Mouse (Mus musculus) liver, embryonic 13.5 days (tissue): ENCODE measurements around the gene Fgg. TPM values are rescaled to one million over a fixed set of nuclear protein-coding genes. Genes with fewer than 3 reads are reported as not detected.
A peak's percentile ranks its signal among the peaks of the same experiment; 100 is the strongest.

Source experiments
- ATAC-seq: fragments of 200-750 bp; cut with Nextera tagmentation; 2 replicates; pipeline ENCODE4 v1.8.0; 2017; ENCODE audit warnings: low read depth, mild to moderate bottlenecking, moderate number of reproducible peaks, moderate library complexity
- DNase-seq: peaks from one replicate; pipeline ENCODE4 v3.0.0; 2022
- H3K27ac ChIP-seq: fragments of 300-500 bp; sonication (generic); 2 replicates; pipeline ENCODE4 v1.5.1; 2015; ENCODE audit warnings: moderate library complexity, mild to moderate bottlenecking, inconsistent platforms
- H3K27me3 ChIP-seq: fragments of 300-500 bp; sonication (generic); 2 replicates; pipeline ENCODE4 v1.6.1; 2015; ENCODE audit warnings: mild to moderate bottlenecking, inconsistent platforms
- H3K36me3 ChIP-seq: fragments of 300-500 bp; sonication (generic); 2 replicates; pipeline ENCODE4 v1.6.1; 2015; ENCODE audit warnings: mild to moderate bottlenecking, inconsistent platforms
- H3K4me1 ChIP-seq: fragments of 300-500 bp; sonication (generic); replicated peaks from 2 replicates; pipeline ENCODE4 v1.6.1; 2015; ENCODE audit warnings: inconsistent platforms
- H3K4me2 ChIP-seq: fragments of 300-500 bp; sonication (generic); 2 replicates; pipeline ENCODE4 v1.6.1; 2015; ENCODE audit warnings: inconsistent platforms, mild to moderate bottlenecking, moderate library complexity
- H3K4me3 ChIP-seq: fragments of 300-500 bp; sonication (generic); replicated peaks from 2 replicates; pipeline ENCODE4 v1.5.1; 2015; ENCODE audit warnings: mild to moderate bottlenecking, inconsistent platforms
- H3K9ac ChIP-seq: fragments of 300-500 bp; sonication (generic); 2 replicates; pipeline ENCODE4 v1.6.1; 2015; ENCODE audit warnings: mild to moderate bottlenecking, inconsistent platforms
- H3K9me3 ChIP-seq: fragments of 300-500 bp; sonication (generic); replicated peaks from 2 replicates; pipeline ENCODE4 v1.6.1; 2016; ENCODE audit warnings: inconsistent platforms
- WGBS: fragments of 180-500 bp; shearing (Covaris S2); methylation state at CpG from one replicate; pipeline ENCODE4 v1.1.7; 2015; ENCODE audit not compliant: insufficient replicate concordance; 5-methylcytosine and 5-hydroxymethylcytosine counted together
- polyA plus RNA-seq: library from polyadenylated mRNA; unstranded; fragments of >200 nt; fragmentation: Nextera tagmentation; extraction: Ambion mirVana; gene quantifications from 2 replicates; pipeline ENCODE4 v1.2.1, GENCODE M21; 2015

Fgg gene
- polyA plus RNA-seq, 1 experiment from 2014 or later: 255 TPM

GRCm38 (mm10) chr3:83050661-83051060 lies 43.1 kb downstream of the Fgg start:
- no peak overlapping the region for H3K9ac ChIP-seq
- no peaks in the 10 kb centered on the region for H3K9me3 ChIP-seq
- no peaks in the 10 kb centered on the region for H3K27me3 ChIP-seq
- H3K4me1 ChIP-seq: peaks cover 14% of the 10 kb centered on the region
- DNase-seq: no peak
- no peak overlapping the region for H3K4me2 ChIP-seq
- WGBS: 66% methylated on average over 5 of the region's 5 CpGs
- no peak overlapping the region for H3K4me3 ChIP-seq
- no peak for ATAC-seq
- H3K27ac ChIP-seq: no peak overlapping the region
- 0 out of 2 replicates have a peak, but pooled peaks cover 2% of the 10 kb centered on the region for H3K36me3 ChIP-seq

- ATAC-seq (no peak), DNase-seq (no peak)
- no peak overlapping the region for H3K4me3 ChIP-seq
- H3K4me1 ChIP-seq: peaks cover 25% of the 10 kb centered on the region
- H3K4me2 ChIP-seq: no peak overlapping the region
- no peak overlapping the region for H3K27ac ChIP-seq
- H3K9me3 ChIP-seq: no peaks in the 10 kb centered on the region
- no peaks in the 10 kb centered on the region for H3K27me3 ChIP-seq
- peaks cover 6% of the 10 kb centered on the region for H3K36me3 ChIP-seq
- 61% methylated on average over 5 of the region's 5 CpGs for WGBS
- no peak overlapping the region for H3K9ac ChIP-seq
Measured at GRCm38 (mm10) chr3:83052102-83052501, 44.6 kb downstream of the Fgg start.

- DNase-seq (no peak), ATAC-seq (no peak)
- Histone ChIP-seq H3K9ac (no peak overlapping the region), H3K4me3 (no peak overlapping the region), H3K4me2 (no peak overlapping the region), H3K36me3 (peaks cover 14% of the 10 kb centered on the region), H3K4me1 (peaks cover 25% of the 10 kb centered on the region), H3K27ac (peak overlapping the region; percentile 69), H3K9me3 (no peaks in the 10 kb centered on the region), H3K27me3 (no peaks in the 10 kb centered on the region)
- 65% methylated on average over 7 of the region's 7 CpGs for WGBS
Measured at GRCm38 (mm10) chr3:83053126-83053525, 45.6 kb downstream of the Fgg start.

GRCm38 (mm10) chr3:83053758-83054157 lies 46.2 kb downstream of the Fgg start:
- ATAC-seq (no peak), DNase-seq (no peak)
- Histone ChIP-seq H3K36me3 (peaks cover 19% of the 10 kb centered on the region), H3K9me3 (no peaks in the 10 kb centered on the region), H3K4me1 (peaks cover 25% of the 10 kb centered on the region), H3K4me2 (peak overlapping the region; percentile 19; the same call in 1 of the 2 replicates), H3K4me3 (no peak overlapping the region), H3K9ac (no peak overlapping the region), H3K27me3 (no peaks in the 10 kb centered on the region), H3K27ac (no peak overlapping the region)
- WGBS: 26% methylated on average over 10 of the region's 10 CpGs

GRCm38 (mm10) chr3:83054759-83055158 lies 47.2 kb downstream of the Fgg start:
- peak overlapping the region; percentile 65 for H3K4me2 ChIP-seq
- ATAC-seq: no peak; the same call in 1 of the 2 replicates
- DNase-seq: no peak
- peak overlapping the region; percentile 56 for H3K4me3 ChIP-seq
- H3K27ac ChIP-seq: no peak overlapping the region
- H3K9ac ChIP-seq: peak overlapping the region; percentile 52
- no peaks in the 10 kb centered on the region for H3K27me3 ChIP-seq
- H3K4me1 ChIP-seq: peaks cover 25% of the 10 kb centered on the region
- peaks cover 29% of the 10 kb centered on the region for H3K36me3 ChIP-seq
- WGBS: 14% methylated on average over 13 of the region's 13 CpGs
- H3K9me3 ChIP-seq: no peaks in the 10 kb centered on the region

GRCm38 (mm10) chr3:83055281-83056038 lies 47.9 kb downstream of the Fgg start, which contains the start of gene Plrg1:
TSS of gene Plrg1 (plus strand) at chr3:83055522.
- DNase-seq: peak; percentile 98
- H3K4me2 ChIP-seq: peak within 1 kb of the TSS; percentile 80
- H3K9me3 ChIP-seq: no peaks in the 10 kb centered on the region
- H3K27me3 ChIP-seq: no peaks in the 10 kb centered on the region
- ATAC-seq: peak; percentile 97
- H3K36me3 ChIP-seq: peaks cover 36% of the 10 kb centered on the region
- peaks cover 25% of the 10 kb centered on the region for H3K4me1 ChIP-seq
- H3K9ac ChIP-seq: peak within 1 kb of the TSS; percentile 88
- H3K4me3 ChIP-seq: peak within 1 kb of the TSS; percentile 88
- WGBS: under 1% methylated on average over 61 of the region's 61 CpGs
- peak within 1 kb of the TSS; percentile 66 for H3K27ac ChIP-seq

- ATAC-seq: no peak
- H3K4me1 ChIP-seq: peaks cover 25% of the 10 kb centered on the region
- DNase-seq: no peak
- 0 out of 2 replicates have a peak overlapping the region, but pooled peaks have one; percentile 88 for H3K4me3 ChIP-seq
- H3K9ac ChIP-seq: no peak overlapping the region
- 88% methylated on average over 2 of the region's 2 CpGs for WGBS
- no peak overlapping the region for H3K27ac ChIP-seq
- no peak overlapping the region for H3K4me2 ChIP-seq
- H3K36me3 ChIP-seq: peaks cover 52% of the 10 kb centered on the region
- H3K9me3 ChIP-seq: no peaks in the 10 kb centered on the region
- H3K27me3 ChIP-seq: no peaks in the 10 kb centered on the region
Measured at GRCm38 (mm10) chr3:83057046-83057445, 49.5 kb downstream of the Fgg start.

Other genes starting within 250 kb of the Fgg start
- gene Rbm46, start 131.2 kb upstream of the Fgg start, polyA plus RNA-seq: 1.2 and 1.9 TPM in 2 replicates
- 0.88 and 1.2 TPM in 2 replicates for gene Lrat, start 103.8 kb upstream of the Fgg start, polyA plus RNA-seq
- gene Fga, start 18.4 kb downstream of the Fgg start, polyA plus RNA-seq: 276 and 332 TPM in 2 replicates
- gene Fgb, start 42.1 kb downstream of the Fgg start, polyA plus RNA-seq: 191 and 210 TPM in 2 replicates
- 60.3 and 63.2 TPM in 2 replicates for gene Plrg1, start 47.8 kb downstream of the Fgg start, polyA plus RNA-seq
- 0.01 TPM in 1 of 2 replicates, not detected in the other for gene Dchs2, start 120.2 kb downstream of the Fgg start, polyA plus RNA-seq